Mouse (Mus musculus) liver, postnatal 0 days (tissue): ENCODE measurements at regions not wholly inside any gene's neighbourhood (a gene's known extent, or its start where the extent isn't known, plus 50 kb on each side); places are given as distances from the start of the nearest gene placed in this dataset.

ENCODE experiments used
- CTCF ChIP-seq: sonication (generic); IDR thresholded peaks from 2 replicates; pipeline ENCODE4 v1.5.1; 2016; ENCODE audit warnings: antibody characterized with exemption, low read depth
- EP300 ChIP-seq: IDR thresholded peaks from 2 replicates; pipeline ENCODE4 v1.6.1; 2016; ENCODE audit warnings: antibody characterized with exemption, low read depth, mild to moderate bottlenecking

- TF ChIP-seq EP300, result no peak
- TF ChIP-seq CTCF, result no peak
These were observed 210.4 kb upstream of the P2ry1 start for GRCm38 (mm10) chr3:60792166-60792565.
